Mouse (Mus musculus) midbrain, embryonic 13.5 days (tissue): ENCODE measurements around the gene Ppp1r3d. TPM values are rescaled to one million over a fixed set of nuclear protein-coding genes. Genes with fewer than 3 reads are reported as not detected.

ENCODE experiments used
- ATAC-seq: fragments of 200-750 bp; cut with Nextera tagmentation; 2 replicates; pipeline ENCODE4 v1.8.0; 2017; ENCODE audit warnings: mild to moderate bottlenecking, moderate TSS enrichment, moderate library complexity
- H3K27ac ChIP-seq: fragments of 300-500 bp; sonication (generic); 2 replicates; pipeline ENCODE4 v1.5.1; 2015; ENCODE audit warnings: inconsistent platforms, mild to moderate bottlenecking, moderate library complexity
- H3K27me3 ChIP-seq: fragments of 300-500 bp; sonication (generic); 2 replicates; pipeline ENCODE4 v1.6.1; 2015; ENCODE audit warnings: mild to moderate bottlenecking, inconsistent platforms
- H3K36me3 ChIP-seq: fragments of 300-500 bp; sonication (generic); 2 replicates; pipeline ENCODE4 v1.6.1; 2015; ENCODE audit warnings: mild to moderate bottlenecking, inconsistent platforms
- H3K4me1 ChIP-seq: fragments of 300-500 bp; sonication (generic); replicated peaks from 2 replicates; pipeline ENCODE4 v1.6.1; 2015; ENCODE audit warnings: inconsistent platforms
- H3K4me2 ChIP-seq: fragments of 300-500 bp; sonication (generic); replicated peaks from 2 replicates; pipeline ENCODE4 v1.6.1; 2015; ENCODE audit warnings: moderate library complexity, mild to moderate bottlenecking, inconsistent platforms
- H3K4me3 ChIP-seq: fragments of 300-500 bp; sonication (generic); replicated peaks from 2 replicates; pipeline ENCODE4 v1.5.1; 2015; ENCODE audit warnings: mild to moderate bottlenecking, inconsistent platforms
- H3K9ac ChIP-seq: fragments of 300-500 bp; sonication (generic); replicated peaks from 2 replicates; pipeline ENCODE4 v1.6.1; 2015; ENCODE audit warnings: mild to moderate bottlenecking, inconsistent platforms
- H3K9me3 ChIP-seq: fragments of 300-500 bp; sonication (generic); 2 replicates; pipeline ENCODE4 v1.6.1; 2016; ENCODE audit warnings: mild to moderate bottlenecking, inconsistent platforms
- WGBS: fragments of 180-500 bp; shearing (Covaris S2); methylation state at CpG from one replicate; pipeline ENCODE4 v1.1.7; 2015; 5-methylcytosine and 5-hydroxymethylcytosine counted together
- polyA plus RNA-seq: library from polyadenylated mRNA; unstranded; fragments of >200 nt; fragmentation: Nextera tagmentation; extraction: Ambion mirVana; gene quantifications from 2 replicates; pipeline ENCODE4 v1.2.1, GENCODE M21; 2015

Gene Ppp1r3d
- polyA plus RNA-seq, 1 experiment from 2014 or later, result 1.6 TPM

DNA sequence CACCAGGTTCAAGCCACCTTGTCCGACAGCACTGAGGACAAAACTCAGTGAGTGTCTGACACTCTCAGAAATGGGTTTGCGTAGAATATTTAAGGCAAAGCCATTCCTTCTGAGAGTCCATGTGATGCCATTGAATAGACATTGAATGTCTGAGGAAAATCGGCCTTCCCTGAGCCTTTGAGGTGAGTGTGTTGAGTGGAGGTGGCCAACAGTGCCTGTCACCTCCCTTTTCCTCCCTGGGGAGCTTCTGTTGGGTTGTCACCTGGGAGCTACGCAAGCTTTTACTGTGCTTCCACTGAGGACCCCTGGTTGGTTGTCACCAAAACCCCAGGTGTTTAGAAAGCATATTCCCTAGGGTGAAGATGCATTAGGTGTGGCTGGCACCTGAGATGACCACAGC, 14.4 kb upstream of the Ppp1r3d start:
- H3K27me3 ChIP-seq, result no peaks in the 10 kb centered on the region
- H3K4me3 ChIP-seq, result no peak overlapping the region
- no peak overlapping the region for H3K9ac ChIP-seq
- WGBS, result 89% methylated on average over 4 of the region's 4 CpGs
- H3K4me2 ChIP-seq, result no peak overlapping the region
- no peaks in the 10 kb centered on the region for H3K9me3 ChIP-seq
- H3K4me1 ChIP-seq, result 0 out of 2 replicates have a peak, but pooled peaks cover 5% of the 10 kb centered on the region
- no peak for ATAC-seq
- no peak overlapping the region for H3K27ac ChIP-seq
- no peaks in the 10 kb centered on the region for H3K36me3 ChIP-seq

DNA sequence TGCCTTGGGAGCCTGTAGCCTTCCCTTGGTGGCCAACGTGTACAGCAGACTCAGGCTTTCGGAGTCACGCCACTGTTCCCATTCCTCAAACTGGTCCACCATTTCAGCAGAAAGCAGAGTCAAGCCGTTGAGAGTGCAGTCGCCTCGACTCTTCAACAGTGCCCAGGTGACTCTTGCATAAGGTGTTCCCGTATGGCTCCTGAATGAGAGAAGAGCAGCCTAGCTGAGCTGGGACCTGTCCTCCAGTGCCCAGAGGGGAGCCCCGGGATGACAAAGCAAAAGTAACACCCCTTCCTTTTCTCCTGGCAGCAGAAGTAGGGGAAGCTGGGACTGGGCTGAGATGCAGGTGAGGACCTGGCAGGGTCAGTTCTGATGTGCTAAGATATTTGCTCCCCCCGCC, 13.9 kb upstream of the Ppp1r3d start:
- Histone ChIP-seq H3K4me1 (0 out of 2 replicates have a peak, but pooled peaks cover 5% of the 10 kb centered on the region), H3K9me3 (no peaks in the 10 kb centered on the region), H3K4me3 (no peak overlapping the region), H3K36me3 (no peaks in the 10 kb centered on the region), H3K4me2 (no peak overlapping the region), H3K27ac (no peak overlapping the region), H3K27me3 (no peaks in the 10 kb centered on the region), H3K9ac (no peak overlapping the region)
- 82% methylated on average over 9 of the region's 9 CpGs for WGBS
- ATAC-seq, result no peak

DNA sequence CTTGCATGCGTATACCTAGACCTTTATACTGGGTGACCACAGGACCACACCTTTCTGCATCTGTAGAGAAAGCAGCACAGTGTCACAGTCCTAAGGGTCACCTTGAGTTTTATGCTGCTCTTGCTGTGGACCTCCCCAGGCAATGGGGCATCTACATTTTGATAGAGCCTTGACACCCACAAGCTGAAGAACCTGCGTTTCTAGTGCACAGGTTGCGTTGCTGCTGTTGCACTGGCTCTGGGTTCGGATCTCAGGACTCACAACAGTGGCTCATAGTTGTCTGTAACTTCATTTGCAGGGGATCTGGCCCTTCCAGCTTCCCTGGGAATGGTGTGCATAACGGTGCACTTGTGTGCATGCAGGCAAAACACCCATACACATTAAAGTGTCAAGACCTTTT, 12.9 kb upstream of the Ppp1r3d start:
- Histone ChIP-seq H3K4me3 (no peak overlapping the region), H3K27ac (no peak overlapping the region), H3K4me2 (no peak overlapping the region), H3K36me3 (no peaks in the 10 kb centered on the region), H3K9ac (no peak overlapping the region), H3K27me3 (no peaks in the 10 kb centered on the region), H3K9me3 (no peaks in the 10 kb centered on the region), H3K4me1 (0 out of 2 replicates have a peak, but pooled peaks cover 10% of the 10 kb centered on the region)
- WGBS, result 82% methylated on average over 5 of the region's 5 CpGs
- ATAC-seq, result no peak

DNA sequence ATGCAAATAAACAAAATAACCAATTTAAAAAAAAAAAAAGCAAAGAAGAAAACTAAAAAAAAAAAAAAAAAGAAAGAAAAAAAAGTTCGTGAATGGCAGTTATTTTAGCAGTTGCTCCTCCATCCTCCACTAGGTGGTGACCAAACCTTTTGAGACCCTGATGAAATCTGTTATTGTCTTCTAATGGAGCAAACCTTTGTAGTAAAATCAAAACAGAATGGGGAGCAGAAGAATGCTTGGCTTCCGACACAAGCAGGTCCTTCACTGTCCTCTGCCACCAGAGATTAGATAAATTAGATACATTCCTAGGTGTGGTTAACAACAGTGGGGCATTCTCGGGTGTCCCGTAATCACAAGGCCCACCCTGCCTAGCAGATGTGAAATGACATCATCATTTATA, 12.0 kb upstream of the Ppp1r3d start:
- H3K36me3 ChIP-seq, result no peaks in the 10 kb centered on the region
- 0 out of 2 replicates have a peak, but pooled peaks cover 8% of the 10 kb centered on the region for H3K4me1 ChIP-seq
- peak; percentile 48; the same call in 1 of the 2 replicates for ATAC-seq
- no peak overlapping the region for H3K4me2 ChIP-seq
- H3K27ac ChIP-seq, result no peak overlapping the region
- H3K27me3 ChIP-seq, result no peaks in the 10 kb centered on the region
- 58% methylated on average over 4 of the region's 4 CpGs for WGBS
- no peaks in the 10 kb centered on the region for H3K9me3 ChIP-seq
- no peak overlapping the region for H3K9ac ChIP-seq
- H3K4me3 ChIP-seq, result no peak overlapping the region

DNA sequence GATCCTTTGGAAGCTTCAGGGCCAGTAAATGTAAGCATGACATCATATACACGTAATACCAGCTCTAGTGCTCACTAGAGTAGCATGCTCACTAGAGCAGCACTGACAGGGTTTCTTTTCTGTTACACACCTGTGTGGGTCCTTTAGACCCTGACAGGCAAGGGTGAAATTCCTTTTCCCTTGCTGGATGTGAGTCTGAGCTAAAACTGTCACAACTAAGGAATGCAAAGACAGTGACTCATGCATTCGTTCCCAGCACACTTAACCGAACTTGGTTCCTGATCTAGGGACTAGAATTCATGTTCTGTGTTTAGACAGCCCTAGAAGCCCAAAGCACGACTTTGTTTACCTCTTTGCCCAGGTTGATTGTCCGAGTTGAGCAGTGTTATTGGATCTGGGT, 9.0 kb upstream of the Ppp1r3d start:
- H3K9ac ChIP-seq, result no peak overlapping the region
- H3K27me3 ChIP-seq, result no peaks in the 10 kb centered on the region
- WGBS, result 82% methylated on average over 5 of the region's 5 CpGs
- H3K36me3 ChIP-seq, result no peaks in the 10 kb centered on the region
- no peak overlapping the region for H3K4me2 ChIP-seq
- H3K4me1 ChIP-seq, result peaks cover 15% of the 10 kb centered on the region; the same call in 1 of the 2 replicates
- H3K4me3 ChIP-seq, result no peak overlapping the region
- ATAC-seq, result no peak
- H3K9me3 ChIP-seq, result no peaks in the 10 kb centered on the region
- no peak overlapping the region for H3K27ac ChIP-seq

DNA sequence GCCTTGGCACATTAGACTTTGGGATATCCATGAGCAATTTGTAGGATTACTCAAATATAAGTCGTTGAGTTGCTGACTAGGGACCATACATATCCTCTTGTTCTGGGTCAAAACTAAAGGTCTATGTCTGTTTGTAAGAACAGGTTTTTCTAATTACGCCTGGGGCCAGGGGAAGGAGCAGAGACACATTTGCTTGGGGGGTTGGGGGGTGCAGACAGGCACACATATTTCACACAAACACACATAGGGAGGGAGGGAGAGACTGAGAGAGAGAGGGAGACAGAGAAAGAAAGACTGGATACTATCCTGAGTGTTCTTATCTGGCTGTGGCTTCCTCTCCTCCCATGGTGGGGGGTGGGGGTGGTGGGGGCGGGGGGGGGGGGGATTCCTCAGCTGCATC, 7.9 kb upstream of the Ppp1r3d start:
- Histone ChIP-seq H3K9ac (no peak overlapping the region), H3K36me3 (no peaks in the 10 kb centered on the region), H3K4me3 (no peak overlapping the region), H3K9me3 (no peaks in the 10 kb centered on the region), H3K4me1 (peaks cover 15% of the 10 kb centered on the region; the same call in 1 of the 2 replicates), H3K27me3 (no peaks in the 10 kb centered on the region), H3K4me2 (no peak overlapping the region), H3K27ac (peak overlapping the region; percentile 69)
- ATAC-seq, result no peak
- 45% methylated on average over 3 of the region's 3 CpGs for WGBS

DNA sequence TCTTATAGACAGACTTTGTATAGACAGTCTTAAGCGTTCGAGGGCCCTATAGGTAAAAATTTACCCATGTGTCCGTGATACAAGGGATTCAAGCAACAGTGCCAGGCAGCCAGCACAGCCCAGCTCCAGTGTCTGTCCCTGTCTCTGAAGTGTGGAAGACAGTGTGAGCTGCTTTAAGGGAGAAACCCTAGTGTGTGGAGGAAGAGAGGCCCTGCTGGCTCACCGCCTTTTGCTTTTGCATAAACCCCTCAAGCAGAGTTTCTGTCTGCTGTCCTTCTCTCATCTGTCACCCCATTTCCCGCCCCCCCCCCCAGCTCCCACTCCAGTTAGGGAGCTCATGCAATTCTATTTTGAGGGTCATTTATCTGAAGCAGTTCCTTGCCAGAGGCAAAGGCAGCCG, 7.3 kb upstream of the Ppp1r3d start:
- no peaks in the 10 kb centered on the region for H3K9me3 ChIP-seq
- H3K27me3 ChIP-seq, result no peaks in the 10 kb centered on the region
- peak; percentile 68 for ATAC-seq
- 49% methylated on average over 6 of the region's 6 CpGs for WGBS
- H3K9ac ChIP-seq, result no peak overlapping the region
- H3K4me1 ChIP-seq, result peaks cover 15% of the 10 kb centered on the region; the same call in 1 of the 2 replicates
- H3K27ac ChIP-seq, result peak overlapping the region; percentile 69; the same call in 1 of the 2 replicates
- H3K4me2 ChIP-seq, result no peak overlapping the region
- no peaks in the 10 kb centered on the region for H3K36me3 ChIP-seq
- H3K4me3 ChIP-seq, result no peak overlapping the region

DNA sequence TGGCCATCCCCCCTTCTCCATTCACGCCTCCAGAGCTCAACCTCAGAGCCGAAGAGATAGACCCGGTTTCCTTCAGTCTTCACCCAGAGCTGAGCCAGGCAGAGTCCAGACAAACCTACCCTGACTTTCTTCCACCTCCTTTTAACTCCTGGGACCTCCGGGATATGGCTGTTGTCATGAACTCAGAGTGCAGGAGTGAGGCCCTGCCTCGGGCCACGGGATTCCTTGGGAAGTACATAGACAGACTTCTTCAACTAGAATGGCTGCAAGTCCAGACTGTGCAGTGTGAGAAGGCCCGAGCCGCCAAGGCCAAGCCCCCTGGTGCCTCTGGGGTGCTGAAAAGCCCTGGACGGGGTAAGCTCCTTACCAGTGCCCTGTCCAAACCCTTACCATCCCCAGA, 6.3 kb upstream of the Ppp1r3d start:
- peaks cover 15% of the 10 kb centered on the region; the same call in 1 of the 2 replicates for H3K4me1 ChIP-seq
- no peaks in the 10 kb centered on the region for H3K9me3 ChIP-seq
- no peak overlapping the region for H3K9ac ChIP-seq
- no peak overlapping the region for H3K4me3 ChIP-seq
- 87% methylated on average over 9 of the region's 9 CpGs for WGBS
- H3K4me2 ChIP-seq, result no peak overlapping the region
- no peak overlapping the region for H3K27ac ChIP-seq
- peaks cover 3% of the 10 kb centered on the region; the same call in 1 of the 2 replicates for H3K27me3 ChIP-seq
- ATAC-seq, result no peak
- H3K36me3 ChIP-seq, result no peaks in the 10 kb centered on the region

DNA sequence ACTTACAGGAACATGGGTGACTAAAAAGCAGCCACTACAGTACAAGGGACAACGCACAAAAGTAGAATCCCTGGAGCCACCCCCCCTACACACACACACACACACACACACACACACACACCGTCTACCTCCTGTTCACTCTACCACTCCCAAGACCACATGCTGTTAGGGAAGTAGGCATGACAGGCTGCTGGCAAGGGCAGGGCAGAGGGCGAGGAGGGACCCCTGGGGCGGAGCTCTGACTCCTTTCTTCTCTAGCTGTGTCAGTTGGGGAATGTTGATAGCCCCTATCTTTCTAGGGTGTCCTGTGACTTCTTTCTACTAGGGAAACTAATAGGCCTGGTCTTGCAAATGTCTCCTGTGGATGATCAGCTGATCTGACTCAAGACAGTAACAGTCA, 2.7 kb upstream of the Ppp1r3d start:
- peaks cover 31% of the 10 kb centered on the region for H3K4me1 ChIP-seq
- ATAC-seq, result no peak
- 79% methylated on average over 4 of the region's 4 CpGs for WGBS
- no peak overlapping the region for H3K4me3 ChIP-seq
- no peak overlapping the region for H3K27ac ChIP-seq
- no peaks in the 10 kb centered on the region for H3K9me3 ChIP-seq
- no peaks in the 10 kb centered on the region for H3K36me3 ChIP-seq
- no peak overlapping the region for H3K4me2 ChIP-seq
- H3K9ac ChIP-seq, result no peak overlapping the region
- H3K27me3 ChIP-seq, result peaks cover 23% of the 10 kb centered on the region

DNA sequence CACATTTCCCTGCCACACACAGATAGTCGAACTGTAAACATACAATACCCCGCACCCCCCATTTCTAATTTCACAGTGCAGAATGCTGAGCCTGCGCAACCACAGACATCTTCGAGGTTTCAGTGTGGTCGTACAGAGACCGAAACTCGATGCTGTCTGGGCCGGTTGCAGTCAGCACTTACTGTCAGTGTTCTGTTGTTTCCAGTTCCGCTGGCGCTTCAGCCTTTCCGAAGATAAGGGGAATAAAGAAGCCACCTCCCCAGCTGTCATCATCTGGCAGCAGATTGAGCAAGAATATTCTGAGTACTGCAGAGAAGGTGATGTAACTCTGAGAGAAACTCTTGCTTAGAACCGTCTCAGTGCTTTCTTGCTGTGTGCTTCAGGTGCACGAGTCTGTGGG, 2.2 kb upstream of the Ppp1r3d start:
- Histone ChIP-seq H3K4me2 (no peak overlapping the region), H3K36me3 (no peaks in the 10 kb centered on the region), H3K9ac (no peak overlapping the region), H3K27ac (no peak overlapping the region), H3K9me3 (no peaks in the 10 kb centered on the region), H3K4me1 (peaks cover 31% of the 10 kb centered on the region), H3K4me3 (no peak overlapping the region), H3K27me3 (peaks cover 23% of the 10 kb centered on the region)
- WGBS, result 84% methylated on average over 13 of the region's 13 CpGs
- ATAC-seq, result no peak

DNA sequence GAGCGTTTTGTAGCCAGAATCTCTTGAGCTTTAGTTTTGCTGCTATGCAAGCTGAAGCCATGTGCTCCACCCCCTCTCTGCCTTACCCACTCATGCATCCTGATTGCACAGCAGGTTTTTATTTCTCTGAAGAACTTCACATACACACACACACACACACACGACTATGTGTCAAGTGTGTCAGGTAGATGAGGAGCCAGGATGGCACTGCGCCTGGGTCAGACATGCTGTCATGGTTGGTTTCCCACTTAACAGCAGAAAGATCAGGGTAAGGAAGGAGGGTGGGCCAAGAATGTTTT, 827 bp upstream of the Ppp1r3d start:
- Histone ChIP-seq H3K4me3 (peak overlapping the region; percentile 66), H3K9ac (peak overlapping the region; percentile 66; the same call in 1 of the 2 replicates), H3K9me3 (no peaks in the 10 kb centered on the region), H3K4me2 (peak overlapping the region; percentile 95), H3K27ac (0 out of 2 replicates have a peak overlapping the region, but pooled peaks have one; percentile 76), H3K4me1 (peaks cover 22% of the 10 kb centered on the region), H3K27me3 (peaks cover 23% of the 10 kb centered on the region), H3K36me3 (no peaks in the 10 kb centered on the region)
- WGBS, result 26% methylated on average over 3 of the region's 3 CpGs
- ATAC-seq, result no peak

DNA sequence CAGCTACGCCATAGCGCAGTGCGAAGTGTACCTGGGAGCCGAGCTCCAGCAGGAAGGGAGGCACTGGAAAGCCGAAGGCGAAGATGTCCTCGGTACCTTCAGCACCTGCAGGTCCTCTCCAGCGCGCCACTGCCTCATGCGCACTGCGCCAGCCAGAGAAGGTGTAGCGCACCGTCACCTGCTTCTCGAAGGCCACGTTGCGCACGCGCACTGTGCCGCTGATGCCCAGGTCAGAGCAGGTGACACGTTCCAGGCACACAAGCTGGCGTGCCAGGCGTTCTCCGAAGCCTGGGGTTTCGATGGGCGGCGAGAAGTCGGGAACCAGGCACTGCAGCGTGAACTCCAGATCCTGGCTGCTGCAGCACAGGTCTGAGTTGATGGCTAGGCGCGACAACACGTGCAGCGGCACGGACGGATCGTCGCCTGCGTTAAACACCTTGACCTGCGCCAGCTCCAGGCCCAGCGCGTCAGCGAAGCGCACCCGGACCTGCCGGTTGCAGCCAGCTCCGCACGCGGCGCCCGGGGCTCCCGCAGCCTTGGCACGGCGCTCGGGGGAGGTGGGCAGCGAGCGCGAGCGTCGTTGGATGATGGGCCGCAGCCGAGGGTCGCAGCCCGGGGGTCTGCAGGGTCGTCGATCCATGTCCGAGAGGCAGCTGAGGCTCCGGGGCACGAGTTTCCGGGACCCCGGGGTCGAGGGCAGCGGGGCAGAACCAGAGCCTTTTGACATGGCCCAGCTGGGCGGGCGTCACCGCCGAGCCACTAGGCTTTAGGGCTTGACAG, 601 bp downstream of the Ppp1r3d start:
- Histone ChIP-seq H3K27ac (no peak overlapping the region), H3K4me3 (peak overlapping the region; percentile 66), H3K4me2 (peak overlapping the region; percentile 95), H3K27me3 (peaks cover 23% of the 10 kb centered on the region), H3K36me3 (no peaks in the 10 kb centered on the region), H3K9ac (peak overlapping the region; percentile 66), H3K9me3 (no peaks in the 10 kb centered on the region), H3K4me1 (peaks cover 24% of the 10 kb centered on the region)
- 13% methylated on average over 72 of the region's 75 CpGs for WGBS
- ATAC-seq, result peak; percentile 29
